Mouse (Mus musculus) ES-Bruce4 (cell line): ENCODE results near the gene Tnfrsf25.

Experiments used
- CTCF ChIP-seq: IDR thresholded peaks from one replicate; pipeline ENCODE4 v1.8.1; 2011; ENCODE audit warnings: low read depth, low read length
- EP300 ChIP-seq: IDR thresholded peaks from 2 replicates; pipeline ENCODE4 v1.6.1; 2011; ENCODE audit warnings: low read depth, low read length; ENCODE audit not compliant: insufficient read depth
- POLR2A ChIP-seq: IDR thresholded peaks from one replicate; pipeline ENCODE4 v1.8.1; 2011; ENCODE audit warnings: low read length; ENCODE audit not compliant: insufficient read depth

GRCm38 (mm10) chr4:152117538-152117937 lies 1.8 kb downstream of the Tnfrsf25 start:
- TF ChIP-seq POLR2A, result no peak
- TF ChIP-seq EP300, result no peak
- no peak for TF ChIP-seq CTCF
